Mouse (Mus musculus): ENCODE results near the gene Kyat1.
"Not testable (repeated sequence)": the region's sequence is repeated elsewhere in the genome, so short reads cannot be mapped to it uniquely, and the experiment has no call there.

Gene Kyat1

GRCm38 (mm10) chr2:30214745-30215144 lies 9.1 kb upstream of the Kyat1 start:
- no peak for DNase-seq (ENCODE audit: low read depth, low spot score)

DNA sequence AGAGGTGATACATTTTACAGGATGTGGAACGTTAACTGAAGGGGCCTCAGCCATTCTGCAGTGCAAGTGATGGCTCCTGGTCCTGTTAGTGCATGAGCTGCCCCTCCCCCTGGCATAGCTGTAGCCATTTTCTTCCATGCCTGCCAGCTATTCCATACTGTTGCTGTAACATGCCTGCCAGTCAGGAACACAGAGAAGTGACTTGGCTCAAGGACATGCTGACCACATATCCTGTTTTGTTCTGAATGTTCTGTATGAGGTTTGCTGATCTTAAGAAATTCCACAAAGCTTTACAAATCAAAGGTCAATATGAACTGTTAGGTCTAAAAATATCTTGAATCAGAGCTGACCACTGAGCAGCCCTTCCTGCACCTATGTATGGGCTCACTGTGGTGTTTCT lies 7.3 kb upstream of the Kyat1 start:
- DNase-seq (ENCODE audit: low read depth, low spot score): no peak

DNA sequence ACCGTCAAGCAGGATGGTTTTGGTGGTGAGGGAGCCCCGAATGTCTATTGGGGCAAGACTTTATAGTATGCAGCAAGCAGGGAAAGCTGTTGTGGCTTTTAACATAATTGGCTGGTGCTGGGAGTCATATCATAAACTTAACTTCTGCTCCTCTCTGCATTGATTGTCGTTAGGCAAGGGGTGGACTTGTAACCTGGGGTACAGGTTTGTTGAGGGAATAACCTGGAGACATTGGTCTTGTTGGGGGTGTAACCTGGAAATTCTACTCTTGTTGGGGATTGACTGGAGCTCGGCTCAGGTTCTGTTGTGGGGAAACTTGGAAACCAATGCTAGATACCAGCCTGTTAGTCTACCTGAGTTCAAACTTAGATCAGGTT lies 6.5 kb upstream of the Kyat1 start:
- no peak for DNase-seq (ENCODE audit: low read depth, low spot score)

DNA sequence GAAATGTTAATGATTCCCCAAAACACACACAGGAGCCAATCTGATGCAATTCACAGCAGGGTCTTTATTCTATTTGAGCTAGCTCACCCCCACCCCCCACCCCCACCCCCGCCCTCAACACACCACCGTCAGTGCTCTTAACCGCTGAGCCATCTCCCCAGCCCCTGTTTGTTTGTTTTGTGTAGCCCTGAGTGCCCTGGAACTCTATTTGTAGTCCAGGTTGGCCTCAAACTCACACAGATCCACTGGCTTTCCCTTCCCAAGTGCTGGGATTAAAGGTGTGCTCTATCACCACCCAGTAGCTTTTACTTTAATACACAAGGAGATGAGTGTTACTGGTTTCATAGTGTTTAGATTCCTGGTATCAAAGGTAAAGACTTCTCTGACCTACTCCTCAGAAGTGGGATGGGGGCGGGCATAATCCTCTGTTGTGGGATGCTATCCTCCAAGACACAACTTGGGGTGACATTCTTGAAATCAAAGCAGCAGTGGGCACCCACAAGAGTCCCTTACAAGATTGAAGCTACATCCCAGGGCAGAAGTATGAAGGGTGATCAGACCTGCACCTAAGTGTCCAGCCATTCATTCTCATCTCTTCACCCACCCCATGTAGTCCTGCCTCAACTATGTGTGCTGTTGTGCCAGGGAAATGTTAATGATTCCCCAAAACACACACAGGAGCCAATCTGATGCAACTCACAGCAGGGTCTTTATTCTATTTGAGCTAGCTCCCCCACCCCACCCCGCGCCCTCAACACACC lies 5.9 kb upstream of the Kyat1 start:
- DNase-seq (ENCODE audit: low read depth, low spot score): no peak

GRCm38 (mm10) chr2:30207886-30208285 lies 2.2 kb upstream of the Kyat1 start:
- DNase-seq (ENCODE audit: low read depth, low spot score): no peak

DNA sequence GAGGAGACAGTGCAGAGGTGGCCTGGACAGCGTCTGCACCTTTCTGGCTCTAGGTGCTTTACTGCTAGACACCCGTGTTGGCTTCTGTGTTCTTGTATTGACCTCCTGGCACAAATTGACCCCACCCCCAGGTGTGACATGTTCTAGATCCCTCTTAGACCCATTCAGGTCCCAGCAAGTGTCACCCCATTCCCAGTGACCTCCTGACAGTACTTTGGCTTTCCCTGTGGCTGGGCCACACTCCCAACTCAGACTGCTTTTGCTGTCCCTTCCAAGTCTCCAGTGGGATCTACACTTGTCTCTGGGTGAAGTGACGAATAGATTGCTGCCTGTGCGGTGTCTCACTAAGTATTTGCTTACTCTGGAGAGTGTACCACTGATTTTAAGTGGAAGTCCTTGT lies 1.8 kb upstream of the Kyat1 start:
- DNase-seq (ENCODE audit: low read depth, low spot score): no peak

- DNase-seq (ENCODE audit: low read depth, low spot score): peak; percentile 13
These were observed 405 bp downstream of the Kyat1 start for GRCm38 (mm10) chr2:30205255-30205628.

DNA sequence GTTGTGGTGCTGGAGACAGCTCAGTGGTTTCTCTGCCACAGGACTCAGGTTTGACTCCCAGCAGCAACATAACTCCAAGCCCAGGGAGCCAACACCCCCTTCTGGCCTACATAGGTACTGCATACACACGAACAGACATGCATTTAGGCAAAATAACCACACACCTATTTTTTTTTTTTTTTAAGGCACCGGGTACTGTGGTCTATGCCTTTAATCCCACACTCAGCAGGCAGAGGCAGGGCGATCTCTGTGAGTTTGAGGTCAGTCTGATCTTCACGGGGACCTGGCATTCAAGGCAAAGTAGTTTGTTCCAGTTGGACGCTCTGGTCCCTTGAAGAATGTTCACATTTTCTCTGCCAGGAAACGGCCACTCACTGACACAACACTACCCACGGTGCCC lies 2.2 kb downstream of the Kyat1 start:
- no peak for DNase-seq (ENCODE audit: low read depth, low spot score)

- DNase-seq (ENCODE audit: low read depth, low spot score): no peak
These were observed 5.2 kb downstream of the Kyat1 start for GRCm38 (mm10) chr2:30200388-30200925.

- no peak for DNase-seq (ENCODE audit: low read depth, low spot score)
These were observed 5.7 kb downstream of the Kyat1 start for GRCm38 (mm10) chr2:30199984-30200383.

GRCm38 (mm10) chr2:30198021-30198420 lies 7.6 kb downstream of the Kyat1 start:
- no peak for DNase-seq (ENCODE audit: low read depth, low spot score)

GRCm38 (mm10) chr2:30194656-30195055 lies 11.0 kb downstream of the Kyat1 start:
- no peak for DNase-seq (ENCODE audit: low read depth, low spot score)

GRCm38 (mm10) chr2:30191790-30192580 lies 13.7 kb downstream of the Kyat1 start:
- no peak for DNase-seq (ENCODE audit: low read depth, low spot score)

DNA sequence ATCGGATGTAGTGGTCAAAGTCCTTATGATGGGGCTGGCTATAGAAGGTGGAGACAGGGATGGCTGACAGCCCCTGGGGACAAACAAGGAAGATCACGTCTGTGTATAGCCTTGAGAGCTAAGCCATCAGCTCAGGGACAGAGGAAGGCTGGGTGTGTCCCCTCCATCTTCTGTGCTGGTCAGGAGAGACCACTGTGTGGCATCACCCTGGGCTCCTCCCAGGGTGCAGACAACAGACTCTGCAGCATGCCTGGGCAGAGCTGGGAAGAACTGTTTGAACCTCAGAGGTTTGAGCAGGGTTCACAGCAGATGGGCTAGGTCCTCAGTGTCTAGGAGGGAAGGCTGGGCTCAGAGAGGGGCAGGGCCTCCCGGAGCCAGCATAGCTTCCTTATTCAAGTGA lies 20.0 kb downstream of the Kyat1 start:
- DNase-seq (ENCODE audit: low read depth, low spot score): no peak

- no peak for DNase-seq (ENCODE audit: low read depth, low spot score)
These were observed 20.4 kb downstream of the Kyat1 start for GRCm38 (mm10) chr2:30185276-30185675.

DNA sequence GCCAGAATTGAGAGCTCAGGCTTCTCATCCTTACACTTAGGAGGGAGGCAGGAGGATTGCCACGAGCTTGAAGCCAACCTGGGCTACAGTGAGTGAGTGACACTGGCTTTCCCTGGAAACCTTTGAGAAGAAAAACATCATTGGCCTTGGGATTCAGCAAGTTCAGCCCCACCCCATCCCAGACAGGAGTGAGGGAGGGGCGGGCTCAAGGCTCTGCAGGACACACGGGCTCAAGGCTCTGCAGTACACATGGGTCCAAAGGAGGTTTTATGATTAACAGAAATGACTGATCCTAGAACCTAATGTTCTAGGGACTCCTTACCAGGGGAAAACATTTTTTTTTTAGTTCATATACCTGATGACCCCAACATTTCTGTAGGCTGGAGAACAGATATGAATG lies 21.9 kb downstream of the Kyat1 start:
- DNase-seq (ENCODE audit: low read depth, low spot score): no peak

DNA sequence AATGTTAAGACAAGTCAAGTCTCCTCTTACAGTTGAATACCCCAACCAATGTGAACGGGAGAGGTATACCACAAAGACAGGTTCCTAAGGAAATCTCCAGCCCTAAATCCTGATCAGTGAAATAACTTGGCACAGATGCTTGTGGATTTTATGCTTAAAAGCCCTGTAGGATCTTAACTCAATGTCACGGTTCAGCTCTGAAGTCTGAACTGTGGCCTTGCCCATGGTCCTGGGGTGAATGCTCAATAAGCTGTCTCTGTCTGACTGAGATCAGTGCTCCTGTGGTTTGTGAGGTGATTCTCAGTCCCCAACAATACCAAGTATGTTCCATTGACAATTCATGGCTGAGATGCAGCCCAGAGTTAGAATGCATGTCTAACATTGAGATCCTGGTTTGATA lies 23.2 kb downstream of the Kyat1 start:
- no peak for DNase-seq (ENCODE audit: low read depth, low spot score)

GRCm38 (mm10) chr2:30178711-30179110 lies 26.9 kb downstream of the Kyat1 start:
- DNase-seq (ENCODE audit: low read depth, low spot score): not testable (repeated sequence)

DNA sequence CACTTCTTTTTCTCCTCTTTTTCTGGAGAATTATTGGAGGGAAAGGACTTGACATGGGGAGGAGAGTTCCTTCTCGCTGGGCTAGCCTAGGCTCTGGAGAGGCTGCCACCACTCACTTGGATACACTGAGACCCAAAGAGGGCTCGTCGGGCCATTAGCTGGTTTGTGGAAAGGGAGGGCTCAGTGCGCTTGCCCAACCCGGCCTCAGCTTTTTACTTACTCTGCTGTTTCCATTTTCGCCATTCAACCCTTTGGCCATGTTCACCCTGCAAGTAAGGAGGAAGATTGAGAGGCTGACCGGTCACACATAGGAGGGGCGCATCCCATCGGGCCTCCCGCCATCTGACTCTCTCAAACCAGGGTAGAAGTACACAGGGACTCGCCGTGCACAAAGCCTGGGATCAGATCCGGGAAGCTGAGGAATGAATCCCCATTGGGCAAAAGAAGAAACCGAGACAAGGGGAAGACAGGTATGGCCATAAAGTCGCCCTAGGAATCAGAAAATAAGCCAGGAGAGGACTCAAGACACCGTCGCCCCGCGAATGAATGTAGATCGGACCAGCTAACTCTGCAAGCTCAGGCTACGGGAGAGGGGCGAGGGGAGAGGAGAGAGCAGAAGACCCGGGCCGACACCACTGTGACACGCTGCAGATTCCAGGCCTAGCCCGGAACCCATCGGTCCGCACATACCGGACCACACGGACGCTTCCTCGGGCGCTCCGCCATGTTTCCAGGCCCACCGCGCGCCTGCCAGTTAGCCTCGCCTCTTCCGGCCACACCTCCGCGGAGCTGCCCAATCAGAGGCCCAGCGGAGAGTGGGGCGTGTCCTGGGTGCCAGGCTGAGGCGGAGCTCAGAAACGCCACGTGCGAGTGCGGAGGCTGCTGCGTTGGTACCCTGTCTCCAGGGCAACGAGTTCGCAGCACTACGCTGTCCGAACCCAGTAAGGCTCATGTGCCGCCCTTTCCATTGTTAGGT lies 27.7 kb downstream of the Kyat1 start, which contains the start of gene Spout1:
Gene Spout1 (minus strand): TSS at position 760 of the 976 bp plus-strand sequence.
- peak; percentile 91 for DNase-seq (ENCODE audit: low read depth, low spot score)

GRCm38 (mm10) chr2:30176561-30176960 lies 29.1 kb downstream of the Kyat1 start:
- no peak for DNase-seq (ENCODE audit: low read depth, low spot score)

DNA sequence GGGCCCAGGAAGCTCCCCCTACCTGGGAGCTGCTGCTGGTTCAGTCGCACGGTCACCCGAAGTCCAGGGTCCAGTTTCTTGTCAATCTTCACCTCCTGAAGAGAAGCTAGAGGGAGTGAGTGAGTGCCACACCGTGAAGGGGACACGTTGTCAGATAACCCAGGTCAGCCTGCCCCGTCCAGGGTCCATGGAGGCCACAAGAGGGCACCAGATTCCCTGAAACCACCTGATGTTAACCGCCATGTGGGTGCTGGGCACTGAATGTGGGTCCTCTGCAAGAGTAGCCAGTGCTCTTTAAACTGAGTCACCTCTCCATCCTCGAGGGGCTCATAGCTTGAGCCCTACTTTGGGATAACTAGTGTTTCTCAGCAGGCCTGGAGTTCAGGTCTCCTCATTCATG lies 29.8 kb downstream of the Kyat1 start:
- no peak for DNase-seq (ENCODE audit: low read depth, low spot score)
